Mouse (Mus musculus) heart, embryonic 13.5 days (tissue): Measurements from ENCODE around the gene Ublcp1. TPM values are rescaled to one million over a fixed set of nuclear protein-coding genes. Genes with fewer than 3 reads are reported as not detected.
A peak's percentile ranks its signal among the peaks of the same experiment; 100 is the strongest.

Experiments
- ATAC-seq: fragments of 200-750 bp; cut with Nextera tagmentation; 2 replicates; pipeline ENCODE4 v1.8.0; 2017; ENCODE audit warnings: moderate TSS enrichment; ENCODE audit not compliant: insufficient number of reproducible peaks, low FRiP score, low TSS enrichment; ENCODE audit errors: extremely low read depth
- H3K27ac ChIP-seq: fragments of 300-500 bp; sonication (generic); replicated peaks from 2 replicates; pipeline ENCODE4 v1.5.1; 2015; ENCODE audit warnings: moderate library complexity, mild to moderate bottlenecking, inconsistent platforms
- H3K27me3 ChIP-seq: fragments of 300-500 bp; sonication (generic); replicated peaks from 2 replicates; pipeline ENCODE4 v1.6.1; 2015; ENCODE audit warnings: mild to moderate bottlenecking, inconsistent platforms
- H3K36me3 ChIP-seq: fragments of 300-500 bp; sonication (generic); 2 replicates; pipeline ENCODE4 v1.6.1; 2015; ENCODE audit warnings: mild to moderate bottlenecking, inconsistent platforms
- H3K4me1 ChIP-seq: fragments of 300-500 bp; sonication (generic); 2 replicates; pipeline ENCODE4 v1.6.1; 2015; ENCODE audit warnings: inconsistent platforms
- H3K4me2 ChIP-seq: fragments of 300-500 bp; sonication (generic); 2 replicates; pipeline ENCODE4 v1.6.1; 2015; ENCODE audit warnings: inconsistent platforms, mild to moderate bottlenecking, moderate library complexity
- H3K4me3 ChIP-seq: fragments of 300-500 bp; sonication (generic); 2 replicates; pipeline ENCODE4 v1.5.1; 2015; ENCODE audit warnings: moderate library complexity, mild to moderate bottlenecking, inconsistent platforms
- H3K9ac ChIP-seq: fragments of 300-500 bp; sonication (generic); 2 replicates; pipeline ENCODE4 v1.6.1; 2015; ENCODE audit warnings: inconsistent platforms, mild to moderate bottlenecking, moderate library complexity
- H3K9me3 ChIP-seq: fragments of 300-500 bp; sonication (generic); 2 replicates; pipeline ENCODE4 v1.6.1; 2016; ENCODE audit warnings: inconsistent platforms
- WGBS: fragments of 180-500 bp; shearing (Covaris S2); methylation state at CpG from one replicate; pipeline ENCODE4 v1.1.7; 2015; ENCODE audit warnings: mixed read lengths; 5-methylcytosine and 5-hydroxymethylcytosine counted together
- polyA plus RNA-seq: library from polyadenylated mRNA; unstranded; fragments of >200 nt; fragmentation: Nextera tagmentation; extraction: Ambion mirVana; gene quantifications from 2 replicates; pipeline ENCODE4 v1.2.1, GENCODE M21; 2015

Gene Ublcp1
- polyA plus RNA-seq, 1 experiment from 2014 or later, result 43.7 TPM

GRCm38 (mm10) chr11:44485089-44485736 is 14.9 kb upstream of the Ublcp1 start:
- Histone ChIP-seq H3K36me3 (no peaks in the 10 kb centered on the region), H3K9me3 (no peaks in the 10 kb centered on the region), H3K9ac (no peak overlapping the region), H3K27ac (no peak overlapping the region), H3K4me1 (no peaks in the 10 kb centered on the region), H3K4me2 (no peak overlapping the region), H3K27me3 (no peaks in the 10 kb centered on the region), H3K4me3 (no peak overlapping the region)
- ATAC-seq, result no peak
- 88% methylated on average over 7 of the region's 7 CpGs for WGBS

DNA sequence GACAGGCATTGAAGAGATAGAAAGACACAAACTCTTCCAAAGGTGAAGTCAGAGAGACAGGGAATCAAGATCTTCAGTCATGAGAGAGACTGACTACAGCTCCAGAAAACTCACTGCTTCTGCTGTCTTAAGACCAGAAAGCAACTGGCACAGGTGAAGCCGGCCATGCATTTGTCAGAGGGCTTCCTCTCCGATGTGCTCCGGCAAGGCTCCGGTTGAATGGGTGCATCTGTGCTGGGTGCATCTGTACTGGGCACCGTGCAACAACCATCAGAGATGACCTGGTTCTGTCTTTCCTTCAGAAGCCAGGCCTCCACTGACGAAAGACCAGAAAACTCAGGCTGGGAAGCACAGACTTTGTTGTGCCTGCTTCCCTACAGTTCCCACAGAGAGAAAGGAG is 9.9 kb upstream of the Ublcp1 start:
- no peaks in the 10 kb centered on the region for H3K9me3 ChIP-seq
- ATAC-seq, result no peak
- no peak overlapping the region for H3K9ac ChIP-seq
- no peak overlapping the region for H3K4me2 ChIP-seq
- 87% methylated on average over 6 of the region's 6 CpGs for WGBS
- H3K27me3 ChIP-seq, result no peaks in the 10 kb centered on the region
- H3K4me1 ChIP-seq, result no peaks in the 10 kb centered on the region
- H3K36me3 ChIP-seq, result no peaks in the 10 kb centered on the region
- H3K27ac ChIP-seq, result no peak overlapping the region
- no peak overlapping the region for H3K4me3 ChIP-seq

- Histone ChIP-seq H3K4me1 (no peaks in the 10 kb centered on the region), H3K36me3 (no peaks in the 10 kb centered on the region), H3K27me3 (no peaks in the 10 kb centered on the region), H3K4me3 (no peak overlapping the region), H3K9me3 (no peaks in the 10 kb centered on the region), H3K4me2 (no peak overlapping the region), H3K9ac (no peak overlapping the region), H3K27ac (no peak overlapping the region)
- 85% methylated on average over 4 of the region's 4 CpGs for WGBS
- ATAC-seq, result no peak
These were observed 8.1 kb upstream of the Ublcp1 start for GRCm38 (mm10) chr11:44478382-44478781.

GRCm38 (mm10) chr11:44476445-44476844 is 6.1 kb upstream of the Ublcp1 start:
- Histone ChIP-seq H3K9ac (no peak overlapping the region), H3K27me3 (no peaks in the 10 kb centered on the region), H3K36me3 (no peaks in the 10 kb centered on the region), H3K27ac (no peak overlapping the region), H3K4me3 (no peak overlapping the region), H3K9me3 (no peaks in the 10 kb centered on the region), H3K4me1 (peaks cover 6% of the 10 kb centered on the region), H3K4me2 (no peak overlapping the region)
- ATAC-seq, result no peak
- 72% methylated on average over 2 of the region's 2 CpGs for WGBS

- Histone ChIP-seq H3K9ac (no peak overlapping the region), H3K27me3 (no peaks in the 10 kb centered on the region), H3K4me3 (no peak overlapping the region), H3K4me1 (peaks cover 10% of the 10 kb centered on the region), H3K36me3 (no peaks in the 10 kb centered on the region), H3K27ac (no peak overlapping the region), H3K9me3 (no peaks in the 10 kb centered on the region), H3K4me2 (no peak overlapping the region)
- WGBS, result 59% methylated on average over 3 of the region's 3 CpGs
- no peak for ATAC-seq
These were observed 5.2 kb upstream of the Ublcp1 start for GRCm38 (mm10) chr11:44475467-44475866.

DNA sequence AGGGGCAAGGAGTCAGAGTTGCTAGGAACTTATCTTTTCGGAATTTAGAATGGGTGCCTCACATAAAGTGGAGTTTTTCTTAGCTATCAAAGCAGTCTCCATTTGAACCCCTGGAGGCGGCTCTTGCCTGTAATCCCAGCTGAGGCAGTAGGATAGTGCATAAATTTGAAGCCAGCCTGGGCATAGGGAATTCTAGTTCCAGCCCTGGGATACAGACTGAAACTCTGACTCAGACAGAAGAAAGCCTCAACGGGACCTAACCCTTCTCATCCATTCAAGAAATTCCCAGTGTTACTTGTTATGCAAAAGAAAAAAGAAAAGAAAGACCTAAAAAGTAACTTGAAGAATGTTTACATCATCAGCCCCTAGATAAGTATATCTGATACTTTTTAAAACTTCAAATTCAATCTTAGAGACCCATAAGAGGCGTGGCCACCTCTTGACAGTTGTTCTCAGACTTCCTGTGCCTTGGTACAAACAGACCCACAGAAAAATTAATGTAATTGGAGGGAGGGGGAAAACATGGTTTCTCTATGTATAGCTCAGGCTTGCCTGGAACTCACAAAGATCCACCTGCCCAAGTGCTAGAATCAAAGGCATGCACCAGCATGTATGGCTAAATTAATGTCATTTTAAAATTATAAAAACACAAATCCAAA is 1.2 kb upstream of the Ublcp1 start:
- Histone ChIP-seq H3K4me2 (peak overlapping the region; percentile 96), H3K4me3 (peak overlapping the region; percentile 99), H3K9me3 (no peaks in the 10 kb centered on the region), H3K4me1 (peaks cover 20% of the 10 kb centered on the region), H3K36me3 (no peaks in the 10 kb centered on the region), H3K27me3 (no peaks in the 10 kb centered on the region), H3K9ac (peak overlapping the region; percentile 93), H3K27ac (peak overlapping the region; percentile 97)
- 18% methylated on average over 4 of the region's 4 CpGs for WGBS
- ATAC-seq, result no peak

DNA sequence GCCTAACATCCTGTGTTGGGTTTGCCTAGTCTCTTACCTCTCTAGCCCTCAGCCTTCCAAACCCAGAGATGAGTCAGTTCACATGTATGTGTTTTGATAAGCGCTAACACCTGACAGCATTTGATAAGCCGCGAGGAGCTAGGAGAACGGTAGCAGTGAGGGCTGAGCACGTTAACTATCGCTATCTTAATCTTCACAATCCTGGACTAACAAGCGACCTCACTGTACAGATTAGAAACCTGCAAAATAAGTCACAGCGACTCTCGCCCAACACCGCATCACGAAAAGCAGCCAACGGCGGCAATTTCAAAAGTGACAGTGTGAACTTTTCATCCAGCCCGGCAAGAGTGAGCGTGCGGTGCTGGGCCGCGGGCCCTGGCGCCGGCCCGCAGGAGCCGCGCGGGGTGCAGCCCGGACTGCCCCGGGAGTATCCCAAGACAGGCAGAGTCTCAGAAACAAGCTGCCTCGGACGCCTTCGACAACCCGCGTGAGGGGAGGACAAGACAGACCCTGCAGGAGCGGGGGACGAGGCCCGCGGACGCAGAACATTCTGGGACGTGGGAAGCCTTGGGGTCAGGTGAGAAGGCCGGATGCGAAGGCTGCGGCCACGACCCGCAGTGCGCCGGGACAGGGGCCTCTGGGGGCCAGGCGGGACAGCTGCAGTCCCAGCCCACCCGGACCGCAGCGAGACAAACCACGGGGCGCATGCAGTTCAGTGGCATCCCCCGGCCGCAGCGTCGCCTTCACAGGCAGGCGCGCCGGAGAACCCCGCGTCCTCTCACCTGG is 459 bp downstream of the Ublcp1 start:
- H3K4me3 ChIP-seq, result peak overlapping the region; percentile 99
- H3K4me1 ChIP-seq, result peaks cover 20% of the 10 kb centered on the region
- peak overlapping the region; percentile 93 for H3K9ac ChIP-seq
- H3K27me3 ChIP-seq, result no peaks in the 10 kb centered on the region
- WGBS, result under 1% methylated on average over 59 of the region's 59 CpGs
- H3K4me2 ChIP-seq, result peak overlapping the region; percentile 96
- peak overlapping the region; percentile 97 for H3K27ac ChIP-seq
- H3K36me3 ChIP-seq, result peaks cover 15% of the 10 kb centered on the region
- H3K9me3 ChIP-seq, result no peaks in the 10 kb centered on the region
- ATAC-seq, result peak; percentile 56

DNA sequence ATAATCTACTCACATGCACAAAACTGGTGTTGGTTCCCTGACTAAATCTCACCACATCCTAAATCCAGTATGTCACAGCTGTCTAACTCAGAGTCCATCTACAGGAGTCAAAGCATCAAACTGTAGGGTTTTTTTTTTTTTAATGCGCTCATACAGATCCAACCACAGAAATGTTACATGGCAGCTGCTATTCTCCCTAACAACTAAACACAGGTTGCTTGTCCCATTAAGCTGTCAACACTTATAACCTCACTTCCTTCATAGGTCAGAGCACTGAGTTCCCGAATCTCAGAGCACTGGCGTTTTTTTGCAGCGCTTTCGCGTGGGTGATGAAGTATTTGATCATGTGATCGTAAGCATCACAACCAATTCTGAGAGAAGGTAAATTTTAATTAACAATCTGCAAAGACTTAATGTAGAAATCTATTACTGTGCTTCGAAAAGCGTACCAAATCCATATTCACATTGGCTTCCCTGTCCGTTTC is 1.9 kb downstream of the Ublcp1 start:
- H3K27me3 ChIP-seq, result no peaks in the 10 kb centered on the region
- H3K4me1 ChIP-seq, result peaks cover 20% of the 10 kb centered on the region
- no peak overlapping the region for H3K27ac ChIP-seq
- no peak overlapping the region; the same call in 1 of the 2 replicates for H3K4me2 ChIP-seq
- ATAC-seq, result no peak
- H3K9me3 ChIP-seq, result no peaks in the 10 kb centered on the region
- H3K36me3 ChIP-seq, result peaks cover 26% of the 10 kb centered on the region
- H3K9ac ChIP-seq, result no peak overlapping the region
- no peak overlapping the region for H3K4me3 ChIP-seq
- WGBS, result 77% methylated on average over 10 of the region's 10 CpGs

GRCm38 (mm10) chr11:44466949-44467442 is 3.3 kb downstream of the Ublcp1 start:
- Histone ChIP-seq H3K4me3 (no peak overlapping the region), H3K9ac (no peak overlapping the region), H3K9me3 (no peaks in the 10 kb centered on the region)

GRCm38 (mm10) chr11:44461493-44461892 is 8.8 kb downstream of the Ublcp1 start:
- no peak for ATAC-seq
- Histone ChIP-seq H3K9ac (no peak overlapping the region), H3K9me3 (no peaks in the 10 kb centered on the region), H3K27me3 (no peaks in the 10 kb centered on the region), H3K27ac (no peak overlapping the region; the same call in 1 of the 2 replicates), H3K4me2 (no peak overlapping the region), H3K36me3 (peaks cover 75% of the 10 kb centered on the region), H3K4me1 (no peaks in the 10 kb centered on the region), H3K4me3 (no peak overlapping the region)
- 57% methylated on average over 6 of the region's 6 CpGs for WGBS

More at GRCm38 (mm10) chr11:44466949-44467442, 3.3 kb downstream of the Ublcp1 start:
- Histone ChIP-seq H3K27ac (no peak overlapping the region), H3K36me3 (peaks cover 31% of the 10 kb centered on the region), H3K27me3 (no peaks in the 10 kb centered on the region), H3K4me1 (peaks cover 20% of the 10 kb centered on the region), H3K4me2 (no peak overlapping the region)
- WGBS, result 84% methylated on average over 6 of the region's 6 CpGs
- ATAC-seq, result no peak

DNA sequence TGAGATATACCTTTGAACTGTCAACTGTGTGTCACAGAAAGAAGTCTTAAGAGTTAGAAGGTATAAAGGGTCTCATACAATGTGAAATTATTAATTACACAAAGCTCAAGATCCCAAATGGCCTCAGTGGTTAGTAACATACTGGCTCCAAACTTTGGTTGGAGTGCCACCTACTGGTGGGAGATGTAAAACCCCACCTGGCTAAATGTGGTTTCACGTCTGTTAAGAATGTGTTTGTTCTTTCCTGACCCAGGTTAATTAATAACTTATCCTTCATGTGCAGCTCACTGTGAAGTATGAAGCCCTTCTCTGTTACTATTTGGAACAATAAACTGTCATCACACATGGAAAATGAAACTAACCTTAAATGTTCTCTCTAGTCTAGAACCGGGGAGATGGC is 16.9 kb downstream of the Ublcp1 start:
- H3K9me3 ChIP-seq, result no peaks in the 10 kb centered on the region
- no peaks in the 10 kb centered on the region for H3K27me3 ChIP-seq
- peaks cover 46% of the 10 kb centered on the region for H3K36me3 ChIP-seq
- no peak overlapping the region for H3K4me2 ChIP-seq
- no peak overlapping the region for H3K4me3 ChIP-seq
- 63% methylated on average over 2 of the region's 2 CpGs for WGBS
- H3K9ac ChIP-seq, result no peak overlapping the region
- H3K27ac ChIP-seq, result no peak overlapping the region
- H3K4me1 ChIP-seq, result no peaks in the 10 kb centered on the region
- ATAC-seq, result no peak
